Mouse (Mus musculus) kidney, postnatal 0 days (tissue): ENCODE results near the gene Slc8a2. TPM values are rescaled to one million over a fixed set of nuclear protein-coding genes. Genes with fewer than 3 reads are reported as not detected.

Experiments used
- ATAC-seq: fragments of 200-750 bp; cut with Nextera tagmentation; replicated peaks from 2 replicates; pipeline ENCODE4 v1.8.0; 2017; ENCODE audit warnings: low read depth, moderate number of reproducible peaks, moderate TSS enrichment, moderate library complexity; ENCODE audit not compliant: low FRiP score
- DNase-seq: peaks from one replicate; pipeline ENCODE4 v3.0.0-alpha.2; 2016; ENCODE audit warnings: low spot score
- H3K27ac ChIP-seq: fragments of 300-500 bp; sonication (generic); 2 replicates; pipeline ENCODE4 v1.5.1; 2014; ENCODE audit warnings: mild to moderate bottlenecking
- H3K27me3 ChIP-seq: fragments of 300-500 bp; sonication (generic); 2 replicates; pipeline ENCODE4 v1.6.1; 2014; ENCODE audit warnings: low read length, mixed read lengths; ENCODE audit not compliant: insufficient read depth
- H3K36me3 ChIP-seq: fragments of 300-500 bp; sonication (generic); 2 replicates; pipeline ENCODE4 v1.6.1; 2014; ENCODE audit warnings: low read length, mixed read lengths; ENCODE audit not compliant: insufficient read depth
- H3K4me1 ChIP-seq: fragments of 300-500 bp; sonication (generic); replicated peaks from 2 replicates; pipeline ENCODE4 v1.6.1; 2014; ENCODE audit warnings: antibody characterized with exemption, low read length, mixed read lengths; ENCODE audit not compliant: insufficient read depth
- H3K4me2 ChIP-seq: fragments of 300-500 bp; sonication (generic); 2 replicates; pipeline ENCODE4 v1.6.1; 2014; ENCODE audit warnings: mild to moderate bottlenecking, low read length, moderate library complexity, mixed read lengths
- H3K4me3 ChIP-seq: fragments of 300-500 bp; sonication (generic); replicated peaks from 2 replicates; pipeline ENCODE4 v1.5.1; 2014; ENCODE audit warnings: low read depth, low read length
- H3K9ac ChIP-seq: fragments of 300-500 bp; sonication (generic); 2 replicates; pipeline ENCODE4 v1.6.1; 2014; ENCODE audit warnings: low read depth, low read length
- H3K9me3 ChIP-seq: fragments of 300-500 bp; sonication (generic); replicated peaks from 2 replicates; pipeline ENCODE4 v1.6.1; 2016; ENCODE audit warnings: low read length, inconsistent platforms, mixed read lengths
- CTCF ChIP-seq: IDR thresholded peaks from 2 replicates; pipeline ENCODE4 v1.5.1; 2016; ENCODE audit warnings: antibody characterized with exemption, low read depth, mild to moderate bottlenecking, moderate library complexity
- WGBS: fragments of 180-500 bp; shearing (Covaris S2); extraction: QIAGEN DNeasy Blood & Tissue Kit; methylation state at CpG from one replicate; pipeline ENCODE4 v1.1.7; 2014; 5-methylcytosine and 5-hydroxymethylcytosine counted together
- polyA plus RNA-seq: library from polyadenylated mRNA; unstranded; fragments of >200 nt; fragmentation: Nextera tagmentation; extraction: Ambion mirVana; gene quantifications from 2 replicates; pipeline ENCODE4 v1.2.1, GENCODE M21; 2015

Slc8a2 gene
- polyA plus RNA-seq, 1 experiment from 2014 or later: 0.07 TPM

DNA sequence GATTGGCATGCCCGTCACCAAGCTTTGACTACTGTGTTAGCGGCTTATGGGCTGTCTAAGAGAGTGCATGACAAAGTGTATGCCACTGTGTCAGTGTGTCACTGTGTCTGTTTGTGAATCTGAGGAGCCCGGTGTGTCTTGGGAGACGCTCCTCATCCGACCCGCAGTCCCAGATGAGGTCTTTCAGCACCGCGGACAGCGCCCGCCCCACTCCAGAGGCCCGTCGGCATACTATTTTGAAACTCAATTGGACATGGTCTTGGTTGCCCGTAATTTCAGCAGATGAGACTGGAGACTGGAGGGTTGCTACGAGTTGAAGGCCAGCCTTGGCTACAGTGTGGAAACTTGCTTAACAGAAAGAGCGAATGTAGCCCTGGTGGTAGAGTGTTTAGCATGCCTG lies 18.0 kb downstream of the Slc8a2 start:
- TF ChIP-seq CTCF: no peak
- no peak overlapping the region for H3K27ac ChIP-seq

DNA sequence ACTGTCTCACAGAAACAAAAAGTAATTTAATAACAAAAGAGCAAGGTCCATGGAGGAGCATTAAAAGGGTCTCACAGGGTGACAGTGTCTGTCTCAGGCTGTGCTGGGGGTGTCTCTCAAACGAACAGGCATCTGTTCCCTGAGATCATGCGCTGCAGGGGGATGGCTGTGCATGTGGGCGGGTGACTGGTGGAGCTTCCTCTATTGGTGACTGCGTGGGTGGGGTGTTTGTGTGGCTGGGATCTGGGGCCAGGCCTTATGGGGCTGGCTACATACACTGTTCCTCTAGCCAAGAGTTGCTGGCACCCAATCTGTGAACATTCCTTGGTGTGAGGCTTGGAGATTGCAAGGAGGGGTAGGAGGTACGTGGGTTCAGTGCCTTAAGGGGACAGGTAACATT lies 19.6 kb downstream of the Slc8a2 start:
- Histone ChIP-seq H3K27ac (no peak overlapping the region), H3K9ac (no peak overlapping the region), H3K4me1 (no peaks in the 10 kb centered on the region), H3K9me3 (no peaks in the 10 kb centered on the region), H3K4me2 (no peak overlapping the region), H3K4me3 (no peak overlapping the region), H3K27me3 (no peaks in the 10 kb centered on the region), H3K36me3 (no peaks in the 10 kb centered on the region)
- no peak for DNase-seq
- WGBS: 58% methylated on average over 5 of the region's 5 CpGs
- TF ChIP-seq CTCF: no peak
- ATAC-seq: no peak

More for the DNA sequence above, 18.0 kb downstream of the Slc8a2 start:
- Histone ChIP-seq H3K9ac (no peak overlapping the region), H3K4me2 (no peak overlapping the region), H3K27me3 (no peaks in the 10 kb centered on the region), H3K9me3 (no peaks in the 10 kb centered on the region), H3K4me1 (no peaks in the 10 kb centered on the region), H3K4me3 (no peak overlapping the region), H3K36me3 (no peaks in the 10 kb centered on the region)
- ATAC-seq (no peak), DNase-seq (peak; percentile 64)
- WGBS: 13% methylated on average over 15 of the region's 15 CpGs

DNA sequence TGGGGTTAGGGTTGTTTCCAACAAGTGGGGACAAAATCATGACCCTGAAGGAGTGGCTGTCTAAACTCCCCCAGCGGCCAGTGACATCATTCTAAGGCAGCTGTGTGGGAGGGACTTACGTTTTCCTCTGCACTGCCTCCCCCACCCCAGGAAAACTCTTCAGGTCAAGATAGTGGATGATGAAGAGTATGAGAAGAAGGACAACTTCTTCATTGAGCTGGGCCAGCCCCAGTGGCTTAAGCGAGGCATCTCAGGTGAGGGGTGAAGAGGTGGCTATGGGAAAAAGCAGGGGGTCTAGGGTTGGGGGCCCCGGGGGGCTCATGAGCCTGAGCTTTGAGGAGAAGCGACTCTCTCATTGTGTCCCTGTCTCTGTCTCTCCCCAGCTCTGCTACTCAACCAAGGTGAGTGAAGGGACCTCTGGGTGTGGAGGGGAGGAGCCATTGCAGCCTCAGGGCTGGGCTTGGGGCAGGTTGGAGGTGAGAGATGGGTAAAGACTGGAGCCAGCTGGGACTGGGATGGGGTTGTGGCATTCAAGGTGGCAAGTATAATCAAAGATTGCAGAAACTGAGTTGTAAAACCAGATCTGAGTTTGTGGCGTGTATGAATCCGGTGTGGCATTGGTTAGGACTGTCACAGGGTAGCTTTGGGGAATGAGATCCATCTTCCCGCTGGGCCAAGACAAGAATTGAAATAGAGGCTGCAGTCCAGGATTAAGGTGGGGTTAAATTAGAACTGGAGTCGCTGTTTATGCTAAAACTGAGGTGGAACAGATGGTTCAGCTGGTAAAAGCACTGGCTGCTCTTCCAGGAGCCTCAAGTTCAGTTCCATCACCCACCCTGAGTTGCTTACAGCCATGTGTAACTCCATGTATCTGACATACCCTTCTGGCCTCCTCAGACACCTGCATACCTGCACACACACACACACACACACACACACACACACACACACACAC lies 20.8 kb downstream of the Slc8a2 start:
- Histone ChIP-seq H3K27me3 (no peaks in the 10 kb centered on the region), H3K4me2 (no peak overlapping the region), H3K9me3 (no peaks in the 10 kb centered on the region), H3K4me3 (no peak overlapping the region), H3K9ac (no peak overlapping the region), H3K27ac (no peak overlapping the region), H3K4me1 (no peaks in the 10 kb centered on the region), H3K36me3 (no peaks in the 10 kb centered on the region)
- ATAC-seq: no peak
- DNase-seq: no peak
- WGBS: 71% methylated on average over 9 of the region's 9 CpGs
- TF ChIP-seq CTCF: no peak

DNA sequence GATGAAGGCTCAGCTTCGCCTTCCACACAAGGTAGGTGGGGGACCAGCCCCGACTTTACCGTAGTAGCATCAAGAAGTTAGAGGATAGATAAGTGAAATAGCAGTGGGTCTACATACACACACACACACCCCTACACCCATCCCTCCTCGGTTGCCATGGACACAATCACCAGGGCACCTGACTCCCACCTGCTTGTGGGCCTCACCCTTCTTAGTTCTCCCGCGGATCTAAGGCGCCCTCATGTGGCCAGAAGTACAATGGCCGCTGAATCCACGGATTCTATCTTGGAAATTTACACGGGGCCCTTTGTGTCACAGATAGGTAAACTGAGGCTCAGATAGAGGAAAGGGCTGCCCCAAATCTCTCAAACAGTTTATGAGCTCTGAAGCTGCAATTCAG lies 23.9 kb downstream of the Slc8a2 start:
- WGBS: 18% methylated on average over 10 of the region's 10 CpGs
- H3K4me2 ChIP-seq: no peak overlapping the region
- no peak overlapping the region for H3K9ac ChIP-seq
- H3K27ac ChIP-seq: no peak overlapping the region
- no peaks in the 10 kb centered on the region for H3K9me3 ChIP-seq
- no peak overlapping the region for H3K4me3 ChIP-seq
- peak; percentile 71; the same call in 1 of the 2 replicates for ATAC-seq
- peaks cover under 1% of the 10 kb centered on the region; the same call in 1 of the 2 replicates for H3K27me3 ChIP-seq
- DNase-seq: peak; percentile 75
- H3K4me1 ChIP-seq: no peaks in the 10 kb centered on the region
- H3K36me3 ChIP-seq: no peaks in the 10 kb centered on the region
- TF ChIP-seq CTCF: peak; percentile 84

GRCm38 (mm10) chr7:16155132-16155872 lies 25.7 kb downstream of the Slc8a2 start:
- Histone ChIP-seq H3K4me1 (no peaks in the 10 kb centered on the region), H3K4me3 (no peak overlapping the region), H3K27me3 (peaks cover 10% of the 10 kb centered on the region; the same call in 1 of the 2 replicates), H3K9me3 (no peaks in the 10 kb centered on the region), H3K27ac (no peak overlapping the region), H3K36me3 (no peaks in the 10 kb centered on the region), H3K4me2 (no peak overlapping the region), H3K9ac (no peak overlapping the region)
- TF ChIP-seq CTCF: no peak
- WGBS: 62% methylated on average over 9 of the region's 9 CpGs
- ATAC-seq (no peak), DNase-seq (no peak)

GRCm38 (mm10) chr7:16156105-16156714 lies 26.6 kb downstream of the Slc8a2 start:
- ATAC-seq: no peak
- 50% methylated on average over 8 of the region's 8 CpGs for WGBS
- Histone ChIP-seq H3K27me3 (peaks cover 10% of the 10 kb centered on the region; the same call in 1 of the 2 replicates), H3K4me2 (no peak overlapping the region), H3K9ac (no peak overlapping the region), H3K36me3 (no peaks in the 10 kb centered on the region), H3K4me3 (no peak overlapping the region), H3K9me3 (no peaks in the 10 kb centered on the region), H3K4me1 (no peaks in the 10 kb centered on the region), H3K27ac (no peak overlapping the region)
- DNase-seq: no peak
- no peak for TF ChIP-seq CTCF
